Mouse (Mus musculus): ENCODE data around the gene Vmn2r89. TPM values are rescaled to one million over a fixed set of nuclear protein-coding genes. Genes with fewer than 3 reads are reported as not detected.

Vmn2r89 gene
- not detected in 2 replicates for polyA plus RNA-seq (2012)

DNA sequence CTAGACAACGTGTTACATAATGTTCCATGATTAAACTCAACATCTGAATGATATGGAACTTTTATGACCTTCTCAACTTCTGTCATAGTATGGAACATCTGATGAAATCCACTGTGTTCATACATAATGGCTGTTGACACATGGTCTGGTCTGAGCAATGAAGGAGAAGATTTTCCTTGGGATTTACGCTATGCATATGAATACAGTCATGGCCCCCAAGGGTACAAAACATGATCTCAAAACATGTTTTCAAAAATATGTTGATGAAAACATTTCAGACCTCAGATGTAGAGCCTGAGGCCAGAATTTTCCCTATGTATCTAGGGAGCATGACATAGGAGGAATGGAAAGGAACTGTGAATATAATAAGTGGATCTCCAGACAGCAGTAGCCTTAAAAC lies at the start of gene Vmn2r89:
TSS of gene Vmn2r89 (plus strand) at position 301 of the 400 bp plus-strand sequence.

DNA sequence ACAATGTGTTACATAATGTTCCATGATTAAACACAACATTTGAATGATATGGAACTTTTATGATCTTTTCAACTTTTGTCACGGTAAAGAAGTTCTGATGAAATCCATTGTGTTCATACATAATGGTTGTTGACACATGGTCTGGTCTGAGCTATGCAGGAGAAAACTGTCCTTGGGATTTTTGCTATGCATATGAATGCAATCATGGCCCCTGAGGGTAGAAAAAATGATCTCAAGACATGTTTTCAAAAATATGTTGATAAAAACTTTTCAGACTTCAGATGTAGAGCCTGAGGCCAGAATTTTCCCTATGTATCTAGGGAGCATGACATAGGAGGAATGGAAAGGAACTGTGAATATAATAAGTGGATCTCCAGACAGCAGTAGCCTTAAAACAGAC lies 41.1 kb upstream of the Vmn2r89 start, which contains the start of gene Vmn2r88:
TSS of gene Vmn2r88 (plus strand) at position 301 of the 400 bp plus-strand sequence.

Other genes with a start within 250 kb of the Vmn2r89 start
- gene Ear14, start 248.5 kb upstream of the Vmn2r89 start, polyA plus RNA-seq (2012): not detected in 2 replicates
- not detected in 2 replicates for gene Rnase2a, start 195.7 kb upstream of the Vmn2r89 start, polyA plus RNA-seq (2012)
- not detected in 2 replicates for gene Gm7247, start 90.1 kb upstream of the Vmn2r89 start, polyA plus RNA-seq (2012)
- gene Vmn2r88, start 41.0 kb upstream of the Vmn2r89 start, polyA plus RNA-seq (2012): not detected in 2 replicates
- not detected in 2 replicates for gene Gm5622, start 100.9 kb downstream of the Vmn2r89 start, polyA plus RNA-seq (2012)
- not detected in 2 replicates for gene Gm17175, start 122.2 kb downstream of the Vmn2r89 start, polyA plus RNA-seq (2012)
- not detected in 2 replicates for gene Gm17174, start 140.3 kb downstream of the Vmn2r89 start, polyA plus RNA-seq (2012)
- not detected in 2 replicates for gene Gm17078, start 159.5 kb downstream of the Vmn2r89 start, polyA plus RNA-seq (2012)
- not detected in 2 replicates for gene Gm4181, start 183.8 kb downstream of the Vmn2r89 start, polyA plus RNA-seq (2012)
- not detected in 2 replicates for gene Gm17079, start 243.6 kb downstream of the Vmn2r89 start, polyA plus RNA-seq (2012)

Measured in megakaryocyte-erythroid progenitor cell, adult 5 weeks (primary cell).